Mouse (Mus musculus) adrenal gland, adult 10 weeks (tissue): ENCODE measurements around the gene Xrcc2. TPM values are rescaled to one million over a fixed set of nuclear protein-coding genes. Genes with fewer than 3 reads are reported as not detected.

ENCODE experiments used
- polyA plus RNA-seq: library from polyadenylated mRNA; stranded (reverse); fragments of 350-450 nt; fragmentation: Illumina TruSeq; extraction: RNeasy Lipid Tissue Mini Kit (QIAGEN cat#74804); gene quantifications from one replicate; pipeline ENCODE4 v1.2.3, GENCODE M21; 2014; ENCODE audit warnings: low read depth, low replicate concordance

Xrcc2 gene
- polyA plus RNA-seq: 7.5 TPM

GRCm38 (mm10) chr5:25705567-25706349 lies at the start of gene Xrcc2:
Gene Xrcc2, minus strand, starts transcription at chr5:25705825.

Other genes with a start within 250 kb of the Xrcc2 start
- gene Kmt2c, start 207.0 kb downstream of the Xrcc2 start, polyA plus RNA-seq: 52.9 TPM
- gene Cct8l1, start 189.8 kb downstream of the Xrcc2 start, polyA plus RNA-seq: not detected
- 11.3 TPM for gene Actr3b, start 54.2 kb upstream of the Xrcc2 start, polyA plus RNA-seq
- gene Gm21663, start 236.6 kb upstream of the Xrcc2 start, polyA plus RNA-seq: not detected
- not detected for gene Gm21671, start 248.6 kb upstream of the Xrcc2 start, polyA plus RNA-seq